Mouse (Mus musculus) bone marrow macrophage, adult 2 months (primary cell): ENCODE measurements around the gene Adamts17. TPM values are rescaled to one million over a fixed set of nuclear protein-coding genes. Genes with fewer than 3 reads are reported as not detected.

Experiments used
- H3K27ac ChIP-seq: 2 replicates; pipeline ENCODE4 v1.5.1; 2012; ENCODE audit warnings: low read depth, low read length; ENCODE audit not compliant: insufficient read depth
- H3K4me1 ChIP-seq: 2 replicates; pipeline ENCODE4 v1.6.1; 2012; ENCODE audit warnings: low read length; ENCODE audit not compliant: control insufficient read depth, insufficient read depth
- H3K4me3 ChIP-seq: 2 replicates; pipeline ENCODE4 v1.5.1; 2012; ENCODE audit warnings: mild to moderate bottlenecking, low read length, moderate library complexity; ENCODE audit not compliant: insufficient read depth
- CTCF ChIP-seq: IDR thresholded peaks from 2 replicates; pipeline ENCODE4 v1.5.1; 2012; ENCODE audit warnings: low read depth, mild to moderate bottlenecking, low read length, moderate library complexity
- POLR2A ChIP-seq: IDR thresholded peaks from 2 replicates; pipeline ENCODE4 v1.6.1; 2012; ENCODE audit warnings: mild to moderate bottlenecking, low read depth, low read length, borderline replicate concordance
- polyA plus RNA-seq: library from polyadenylated mRNA; stranded (reverse); fragments of >200 nt; gene quantifications from 2 replicates; pipeline ENCODE4 v1.2.4, GENCODE M21; 2012; ENCODE audit not compliant: missing spikeins, insufficient read depth, insufficient read length

Gene Adamts17
- polyA plus RNA-seq, 1 experiment: not detected

GRCm38 (mm10) chr7:66867719-66868501, 28.4 kb downstream of the Adamts17 start:
- 0 out of 2 replicates have a peak, but pooled peaks cover 2% of the 10 kb centered on the region for H3K4me1 ChIP-seq
- no peak overlapping the region for H3K4me3 ChIP-seq
- no peak for TF ChIP-seq POLR2A
- no peak for TF ChIP-seq CTCF
- no peak overlapping the region for H3K27ac ChIP-seq

GRCm38 (mm10) chr7:66871520-66871919, 32.0 kb downstream of the Adamts17 start:
- H3K4me3 ChIP-seq: no peak overlapping the region
- H3K27ac ChIP-seq: no peak overlapping the region
- H3K4me1 ChIP-seq: 0 out of 2 replicates have a peak, but pooled peaks cover 2% of the 10 kb centered on the region
- no peak for TF ChIP-seq POLR2A
- TF ChIP-seq CTCF: no peak

GRCm38 (mm10) chr7:66871940-66872511, 32.5 kb downstream of the Adamts17 start:
- 0 out of 2 replicates have a peak, but pooled peaks cover 2% of the 10 kb centered on the region for H3K4me1 ChIP-seq
- no peak overlapping the region for H3K4me3 ChIP-seq
- no peak for TF ChIP-seq POLR2A
- TF ChIP-seq CTCF: no peak
- H3K27ac ChIP-seq: no peak overlapping the region

- Histone ChIP-seq H3K27ac (no peak overlapping the region), H3K4me1 (no peaks in the 10 kb centered on the region), H3K4me3 (no peak overlapping the region)
- TF ChIP-seq CTCF (no peak), POLR2A (no peak)
Observed at GRCm38 (mm10) chr7:66873235-66873634, 33.7 kb downstream of the Adamts17 start.

GRCm38 (mm10) chr7:66891431-66891830, 51.9 kb downstream of the Adamts17 start:
- H3K4me3 ChIP-seq: no peak overlapping the region
- no peaks in the 10 kb centered on the region for H3K4me1 ChIP-seq
- TF ChIP-seq CTCF (no peak), POLR2A (no peak)
- H3K27ac ChIP-seq: no peak overlapping the region

GRCm38 (mm10) chr7:66892096-66892495, 52.6 kb downstream of the Adamts17 start:
- Histone ChIP-seq H3K4me1 (no peaks in the 10 kb centered on the region), H3K4me3 (no peak overlapping the region), H3K27ac (no peak overlapping the region)
- TF ChIP-seq CTCF (no peak), POLR2A (no peak)

DNA sequence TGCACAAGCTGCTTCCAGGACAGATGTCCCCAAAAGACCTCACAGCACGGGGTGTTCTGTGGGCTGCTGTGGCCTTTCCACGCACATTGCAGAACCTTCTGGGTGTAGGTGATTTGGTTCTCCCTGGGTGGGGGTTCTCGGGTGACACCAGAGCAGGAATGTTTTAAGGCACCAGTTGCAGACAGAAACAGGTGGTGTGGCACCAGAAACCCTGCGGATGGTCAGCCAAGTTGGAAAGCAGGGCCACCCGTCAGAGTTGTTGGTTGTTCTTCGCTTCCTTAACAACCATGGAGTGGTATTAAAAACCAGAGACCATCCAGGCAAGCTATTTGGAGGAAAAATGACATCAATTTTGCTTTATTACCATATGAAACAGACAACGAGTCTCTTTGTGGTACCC, 62.8 kb downstream of the Adamts17 start:
- H3K27ac ChIP-seq: no peak overlapping the region
- TF ChIP-seq CTCF (no peak), POLR2A (no peak)
- no peaks in the 10 kb centered on the region for H3K4me1 ChIP-seq
- H3K4me3 ChIP-seq: no peak overlapping the region

DNA sequence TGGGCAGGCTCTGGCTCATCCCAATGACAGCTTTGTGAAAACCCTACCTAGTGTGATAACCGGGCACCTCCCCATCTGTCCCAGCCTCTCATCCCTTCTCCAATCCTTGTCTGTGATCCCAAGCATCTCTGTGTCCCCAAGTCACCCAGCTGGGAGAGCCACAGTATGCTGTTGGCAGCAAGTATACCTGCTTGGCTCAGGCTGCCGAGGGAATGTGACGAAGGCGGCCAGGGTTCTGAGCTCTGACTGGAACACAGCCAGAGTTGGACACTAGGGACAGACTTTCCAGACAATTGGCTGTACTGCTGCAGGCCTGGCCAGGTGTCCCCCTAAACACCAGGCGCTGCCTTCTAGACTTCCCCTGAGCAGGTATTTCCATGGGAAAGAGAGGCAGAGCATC, 63.5 kb downstream of the Adamts17 start:
- H3K4me3 ChIP-seq: no peak overlapping the region
- no peak overlapping the region for H3K27ac ChIP-seq
- TF ChIP-seq POLR2A (no peak), CTCF (no peak)
- no peaks in the 10 kb centered on the region for H3K4me1 ChIP-seq

- Histone ChIP-seq H3K4me3 (no peak overlapping the region), H3K27ac (no peak overlapping the region), H3K4me1 (no peaks in the 10 kb centered on the region)
- TF ChIP-seq CTCF (no peak), POLR2A (no peak)
Observed at GRCm38 (mm10) chr7:66905941-66906340, 66.4 kb downstream of the Adamts17 start.

- H3K4me1 ChIP-seq: no peaks in the 10 kb centered on the region
- TF ChIP-seq POLR2A: no peak
- H3K27ac ChIP-seq: no peak overlapping the region
- no peak overlapping the region for H3K4me3 ChIP-seq
Observed at GRCm38 (mm10) chr7:66912866-66913265, 73.3 kb downstream of the Adamts17 start.
